Mouse (Mus musculus) liver, embryonic 14 days (tissue): ENCODE data around the gene Olfr943. TPM values are rescaled to one million over a fixed set of nuclear protein-coding genes. Genes with fewer than 3 reads are reported as not detected.

Experiments used
- polyA plus RNA-seq: library from polyadenylated mRNA; depleted of rRNA; stranded (reverse); fragments of >200 nt; gene quantifications from 2 replicates; pipeline ENCODE4 v1.2.3, GENCODE M21; 2012; rRNA removed

Olfr943 gene
- polyA plus RNA-seq: not detected in 2 replicates

GRCm38 (mm10) chr9:39166004-39166403, at the start of gene Olfr943:
Gene Olfr943, plus strand, starts transcription at chr9:39166304.

GRCm38 (mm10) chr9:39127831-39128230, 38.3 kb upstream of the Olfr943 start, which contains the start of gene Olfr27:
Gene Olfr27, plus strand, starts transcription at chr9:39128131.

GRCm38 (mm10) chr9:39201620-39202019, 35.5 kb downstream of the Olfr943 start, which contains the start of gene Olfr944:
Gene Olfr944, plus strand, starts transcription at chr9:39201920.

Other genes starting within 250 kb of the Olfr943 start
- gene Olfr930, start 236.5 kb upstream of the Olfr943 start, polyA plus RNA-seq: not detected in 2 replicates
- not detected in 2 replicates for gene Olfr933, start 194.0 kb upstream of the Olfr943 start, polyA plus RNA-seq
- gene Olfr934, start 178.0 kb upstream of the Olfr943 start, polyA plus RNA-seq: not detected in 2 replicates
- not detected in 2 replicates for gene Olfr935, start 166.6 kb upstream of the Olfr943 start, polyA plus RNA-seq
- not detected in 2 replicates for gene Olfr146, start 142.9 kb upstream of the Olfr943 start, polyA plus RNA-seq
- gene Olfr937, start 101.4 kb upstream of the Olfr943 start, polyA plus RNA-seq: not detected in 2 replicates
- not detected in 2 replicates for gene Olfr938, start 87.4 kb upstream of the Olfr943 start, polyA plus RNA-seq
- not detected in 2 replicates for gene Olfr27, start 38.2 kb upstream of the Olfr943 start, polyA plus RNA-seq
- not detected in 2 replicates for gene Olfr944, start 35.6 kb downstream of the Olfr943 start, polyA plus RNA-seq
- not detected in 2 replicates for gene Olfr1537, start 83.7 kb downstream of the Olfr943 start, polyA plus RNA-seq
- gene Olfr945, start 110.5 kb downstream of the Olfr943 start, polyA plus RNA-seq: not detected in 2 replicates
- not detected in 2 replicates for gene Olfr948, start 159.7 kb downstream of the Olfr943 start, polyA plus RNA-seq
- not detected in 2 replicates for gene Olfr951, start 221.1 kb downstream of the Olfr943 start, polyA plus RNA-seq